Mouse (Mus musculus) kidney, embryonic 16.5 days (tissue): ENCODE data around the gene Thsd7a. TPM values are rescaled to one million over a fixed set of nuclear protein-coding genes. Genes with fewer than 3 reads are reported as not detected.

ENCODE experiments used
- ATAC-seq: fragments of 200-750 bp; cut with Nextera tagmentation; 2 replicates; pipeline ENCODE4 v1.8.0; 2017; ENCODE audit warnings: moderate TSS enrichment; ENCODE audit not compliant: low FRiP score, low TSS enrichment
- H3K27ac ChIP-seq: fragments of 300-500 bp; sonication (generic); 2 replicates; pipeline ENCODE4 v1.5.1; 2014; ENCODE audit warnings: low read length
- H3K27me3 ChIP-seq: fragments of 300-500 bp; sonication (generic); 2 replicates; pipeline ENCODE4 v1.6.1; 2014; ENCODE audit warnings: low read length, control low read depth, mixed read lengths; ENCODE audit not compliant: insufficient read depth
- H3K36me3 ChIP-seq: fragments of 300-500 bp; sonication (generic); 2 replicates; pipeline ENCODE4 v1.6.1; 2014; ENCODE audit warnings: low read length, control low read depth, mixed read lengths; ENCODE audit not compliant: insufficient read depth
- H3K4me1 ChIP-seq: fragments of 300-500 bp; sonication (generic); 2 replicates; pipeline ENCODE4 v1.6.1; 2014; ENCODE audit warnings: low read length, control low read depth, mixed read lengths; ENCODE audit not compliant: insufficient read depth
- H3K4me2 ChIP-seq: fragments of 300-500 bp; sonication (generic); replicated peaks from 2 replicates; pipeline ENCODE4 v1.6.1; 2014; ENCODE audit warnings: low read depth, low read length
- H3K4me3 ChIP-seq: fragments of 300-500 bp; sonication (generic); 2 replicates; pipeline ENCODE4 v1.5.1; 2014; ENCODE audit warnings: mild to moderate bottlenecking, low read length
- H3K9ac ChIP-seq: fragments of 300-500 bp; sonication (generic); replicated peaks from 2 replicates; pipeline ENCODE4 v1.6.1; 2014; ENCODE audit warnings: low read length
- H3K9me3 ChIP-seq: fragments of 300-500 bp; sonication (generic); 2 replicates; pipeline ENCODE4 v1.6.1; 2016; ENCODE audit warnings: low read length, control low read depth
- WGBS: fragments of 180-500 bp; shearing (Covaris S2); extraction: QIAGEN DNeasy Blood & Tissue Kit; methylation state at CpG from one replicate; pipeline ENCODE4 v1.1.7; 2014; 5-methylcytosine and 5-hydroxymethylcytosine counted together
- polyA plus RNA-seq: library from polyadenylated mRNA; unstranded; fragments of >200 nt; fragmentation: Nextera tagmentation; extraction: Ambion mirVana; gene quantifications from 2 replicates; pipeline ENCODE4 v1.2.1, GENCODE M21; 2015

Thsd7a gene
- polyA plus RNA-seq, 1 experiment from 2014 or later = 7.9 TPM

GRCm38 (mm10) chr6:12439561-12439960 is 309.6 kb downstream of the Thsd7a start:
- no peak overlapping the region for H3K4me2 ChIP-seq
- no peak overlapping the region for H3K9ac ChIP-seq
- no peaks in the 10 kb centered on the region for H3K9me3 ChIP-seq
- H3K4me3 ChIP-seq = no peak overlapping the region
- H3K4me1 ChIP-seq = no peaks in the 10 kb centered on the region
- no peaks in the 10 kb centered on the region for H3K36me3 ChIP-seq
- no peak for ATAC-seq
- H3K27ac ChIP-seq = no peak overlapping the region
- H3K27me3 ChIP-seq = no peaks in the 10 kb centered on the region

GRCm38 (mm10) chr6:12419070-12419469 is 330.1 kb downstream of the Thsd7a start:
- WGBS = 93% methylated on average over 10 of the region's 10 CpGs
- Histone ChIP-seq H3K9ac (no peak overlapping the region), H3K9me3 (no peaks in the 10 kb centered on the region), H3K4me2 (no peak overlapping the region), H3K27ac (no peak overlapping the region), H3K27me3 (no peaks in the 10 kb centered on the region), H3K4me1 (no peaks in the 10 kb centered on the region), H3K4me3 (no peak overlapping the region), H3K36me3 (no peaks in the 10 kb centered on the region)
- no peak for ATAC-seq

DNA sequence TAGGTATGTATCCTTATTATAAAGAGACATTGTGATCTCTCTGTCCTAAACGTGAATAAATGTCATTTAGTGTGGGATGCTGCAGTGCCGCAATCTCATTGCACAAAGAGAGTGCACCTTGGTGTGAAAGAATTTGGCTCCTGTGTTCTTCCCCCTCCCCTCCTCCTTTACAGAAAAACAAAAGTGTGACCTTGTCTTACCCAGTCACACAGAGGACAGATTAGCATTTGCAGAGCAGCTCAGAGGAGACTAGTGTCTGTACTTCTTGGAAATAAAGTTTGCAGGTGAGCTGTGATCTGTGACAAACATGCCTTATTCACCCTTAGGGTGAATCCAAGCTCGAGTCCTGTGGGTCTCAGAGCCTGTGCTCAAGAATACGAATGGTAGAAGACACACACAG is 332.2 kb downstream of the Thsd7a start:
- no peak overlapping the region for H3K4me2 ChIP-seq
- no peaks in the 10 kb centered on the region for H3K4me1 ChIP-seq
- H3K27me3 ChIP-seq = no peaks in the 10 kb centered on the region
- 70% methylated on average over 4 of the region's 4 CpGs for WGBS
- no peak for ATAC-seq
- H3K9ac ChIP-seq = no peak overlapping the region
- H3K4me3 ChIP-seq = no peak overlapping the region
- no peaks in the 10 kb centered on the region for H3K36me3 ChIP-seq
- H3K27ac ChIP-seq = no peak overlapping the region
- no peaks in the 10 kb centered on the region for H3K9me3 ChIP-seq

DNA sequence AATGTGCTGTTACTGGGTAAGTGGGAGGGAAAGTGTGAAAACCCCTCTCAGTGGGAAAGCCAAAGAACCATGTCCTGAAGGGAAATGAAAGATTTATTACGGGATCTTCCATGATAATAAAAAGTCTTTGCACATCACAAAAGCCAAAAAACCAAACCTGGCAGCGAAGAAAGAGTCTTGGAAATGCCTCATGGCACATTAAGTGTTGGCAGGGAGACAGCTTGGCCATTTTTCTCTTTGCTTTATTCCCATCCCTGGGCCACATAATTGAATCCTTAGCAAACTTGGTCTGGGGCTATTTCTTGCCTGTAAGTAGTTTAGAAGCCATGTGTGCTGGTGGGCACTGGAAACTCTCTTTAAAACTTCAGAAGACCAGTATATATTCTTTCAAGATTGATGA is 344.8 kb downstream of the Thsd7a start:
- no peak overlapping the region for H3K4me2 ChIP-seq
- WGBS = 86% methylated on average over 2 of the region's 2 CpGs
- no peak for ATAC-seq
- no peaks in the 10 kb centered on the region for H3K9me3 ChIP-seq
- H3K27me3 ChIP-seq = no peaks in the 10 kb centered on the region
- H3K4me1 ChIP-seq = no peaks in the 10 kb centered on the region
- H3K27ac ChIP-seq = no peak overlapping the region
- no peaks in the 10 kb centered on the region for H3K36me3 ChIP-seq
- no peak overlapping the region for H3K4me3 ChIP-seq
- H3K9ac ChIP-seq = no peak overlapping the region

DNA sequence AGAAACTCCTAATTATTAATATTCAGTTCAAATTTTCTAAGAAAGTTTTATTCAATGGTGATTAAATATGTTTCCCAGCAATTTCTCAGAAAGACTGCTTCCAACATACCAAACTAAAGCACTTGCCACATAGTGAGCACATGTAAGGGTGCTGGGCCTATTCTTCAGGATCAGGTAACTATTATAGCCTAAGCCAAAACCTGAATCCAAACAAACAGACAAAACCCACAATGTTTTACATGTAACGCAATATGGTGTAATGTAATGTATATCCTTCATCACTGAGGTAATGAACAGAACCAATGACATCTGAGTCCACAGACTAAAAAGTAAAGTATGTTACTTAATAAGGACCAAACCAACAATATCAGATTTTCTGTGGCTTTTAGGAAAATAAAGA is 346.2 kb downstream of the Thsd7a start:
- Histone ChIP-seq H3K4me1 (no peaks in the 10 kb centered on the region), H3K27ac (no peak overlapping the region), H3K9me3 (no peaks in the 10 kb centered on the region), H3K36me3 (no peaks in the 10 kb centered on the region), H3K4me2 (no peak overlapping the region), H3K4me3 (no peak overlapping the region), H3K9ac (no peak overlapping the region), H3K27me3 (no peaks in the 10 kb centered on the region)
- 76% methylated on average over 1 of the region's 1 CpGs for WGBS
- no peak; the same call in 1 of the 2 replicates for ATAC-seq

DNA sequence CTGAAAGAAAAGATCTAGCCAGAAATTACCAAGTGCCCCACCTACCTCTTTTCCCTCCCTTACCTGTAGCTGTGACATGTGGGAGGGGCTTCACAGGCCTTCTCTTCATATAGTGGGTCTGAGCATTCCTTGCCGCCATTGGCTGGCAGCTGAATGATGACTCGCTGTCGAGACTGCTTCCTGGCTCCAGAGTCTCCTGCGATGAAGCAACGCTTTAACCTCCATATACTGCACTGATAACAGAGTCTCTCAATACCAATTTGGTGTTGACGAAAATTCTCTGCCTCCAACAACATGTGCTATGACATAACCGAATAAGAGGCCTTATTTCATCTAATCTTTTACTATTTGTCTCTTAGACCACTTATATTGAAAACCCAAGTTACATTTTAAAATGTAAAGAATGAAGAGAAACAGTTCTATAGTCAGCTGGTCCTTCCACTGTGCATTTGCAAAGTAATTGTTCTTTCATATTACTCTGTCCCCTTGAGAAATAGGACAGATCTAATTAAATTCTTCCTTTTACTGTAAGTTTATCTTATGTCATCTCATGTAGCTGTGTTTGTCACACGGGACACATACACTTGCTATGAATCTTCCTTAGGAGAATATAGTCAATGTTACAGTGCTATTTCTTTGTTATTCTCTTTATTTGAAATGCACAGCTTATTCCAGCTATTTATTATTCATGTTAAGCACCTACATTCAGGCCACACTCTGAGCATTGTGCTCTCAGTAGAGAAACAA is 351.3 kb downstream of the Thsd7a start:
- Histone ChIP-seq H3K36me3 (no peaks in the 10 kb centered on the region), H3K9ac (no peak overlapping the region), H3K9me3 (no peaks in the 10 kb centered on the region), H3K4me2 (no peak overlapping the region), H3K4me1 (no peaks in the 10 kb centered on the region), H3K27ac (no peak overlapping the region), H3K27me3 (no peaks in the 10 kb centered on the region), H3K4me3 (no peak overlapping the region)
- no peak for ATAC-seq
- 90% methylated on average over 8 of the region's 8 CpGs for WGBS

GRCm38 (mm10) chr6:12393574-12394380 is 355.4 kb downstream of the Thsd7a start:
- Histone ChIP-seq H3K4me2 (no peak overlapping the region), H3K36me3 (no peaks in the 10 kb centered on the region), H3K9ac (no peak overlapping the region), H3K9me3 (no peaks in the 10 kb centered on the region), H3K4me1 (no peaks in the 10 kb centered on the region), H3K27ac (no peak overlapping the region), H3K27me3 (no peaks in the 10 kb centered on the region), H3K4me3 (no peak overlapping the region)
- ATAC-seq = peak; percentile 49; the same call in 1 of the 2 replicates
- 60% methylated on average over 2 of the region's 2 CpGs for WGBS

- 94% methylated on average over 1 of the region's 1 CpGs for WGBS
- H3K4me2 ChIP-seq = no peak overlapping the region
These were observed 362.5 kb downstream of the Thsd7a start for GRCm38 (mm10) chr6:12386731-12387130.

DNA sequence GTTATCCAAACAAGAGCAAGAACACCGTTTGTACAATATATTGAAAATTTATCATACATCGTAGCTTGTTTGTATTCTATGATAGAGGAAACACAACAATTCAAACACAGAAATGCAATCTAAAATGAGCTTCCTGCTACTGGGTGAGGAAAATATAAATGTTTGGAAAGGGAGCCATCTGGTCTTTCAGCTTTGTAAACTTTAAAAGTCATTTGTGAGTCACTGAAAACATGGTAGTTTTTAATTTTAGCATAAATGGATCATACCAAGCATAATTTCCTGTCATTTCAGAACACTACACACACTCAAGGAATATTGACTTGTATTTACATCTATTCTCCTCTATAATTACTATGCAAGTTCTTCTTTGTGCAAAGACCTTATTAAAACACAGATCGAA is 363.6 kb downstream of the Thsd7a start:
- H3K36me3 ChIP-seq = no peaks in the 10 kb centered on the region
- H3K4me3 ChIP-seq = no peak overlapping the region
- H3K9me3 ChIP-seq = no peaks in the 10 kb centered on the region
- 74% methylated on average over 3 of the region's 3 CpGs for WGBS
- no peaks in the 10 kb centered on the region for H3K27me3 ChIP-seq
- no peak overlapping the region for H3K27ac ChIP-seq
- no peak overlapping the region for H3K4me2 ChIP-seq
- no peak overlapping the region for H3K9ac ChIP-seq
- no peak for ATAC-seq
- no peaks in the 10 kb centered on the region for H3K4me1 ChIP-seq

More at GRCm38 (mm10) chr6:12386731-12387130, 362.5 kb downstream of the Thsd7a start:
- Histone ChIP-seq H3K27ac (no peak overlapping the region), H3K27me3 (no peaks in the 10 kb centered on the region), H3K4me3 (no peak overlapping the region), H3K4me1 (no peaks in the 10 kb centered on the region), H3K9ac (no peak overlapping the region), H3K36me3 (no peaks in the 10 kb centered on the region), H3K9me3 (no peaks in the 10 kb centered on the region)
- ATAC-seq = no peak
